Mouse (Mus musculus): Measurements from ENCODE around the gene Nfya. TPM values are rescaled to one million over a fixed set of nuclear protein-coding genes. Genes with fewer than 3 reads are reported as not detected.
"Not testable (repeated sequence)": the region's sequence is repeated elsewhere in the genome, so short reads cannot be mapped to it uniquely, and the experiment has no call there.

Gene Nfya
- total RNA-seq, 4 experiments from 2014 or later: 2.8 to 6.3 (median 5.6) TPM

- DNase-seq (ENCODE audit: low spot score in 2 of 2): no peak
Measured at GRCm38 (mm10) chr17:48401710-48402109, 8.0 kb downstream of the Nfya start.

GRCm38 (mm10) chr17:48392616-48393015 lies 17.1 kb downstream of the Nfya start:
- DNase-seq (ENCODE audit: low spot score in 2 of 2): no peak

GRCm38 (mm10) chr17:48391446-48391845 lies 18.3 kb downstream of the Nfya start:
- DNase-seq (ENCODE audit: low spot score in 2 of 2): no peak

GRCm38 (mm10) chr17:48389442-48389841 lies 20.3 kb downstream of the Nfya start:
- DNase-seq (ENCODE audit: low spot score in 2 of 2): no peak

- no peak for DNase-seq (ENCODE audit: low spot score in 2 of 2)
Measured at GRCm38 (mm10) chr17:48388666-48389065, 21.0 kb downstream of the Nfya start.

GRCm38 (mm10) chr17:48385786-48386461 lies 23.8 kb downstream of the Nfya start:
- no peak for DNase-seq (ENCODE audit: low spot score in 2 of 2)

- no peak for DNase-seq (ENCODE audit: low spot score in 2 of 2)
Measured at GRCm38 (mm10) chr17:48379050-48379449, 30.7 kb downstream of the Nfya start.

GRCm38 (mm10) chr17:48376102-48376501 lies 33.6 kb downstream of the Nfya start:
- DNase-seq (ENCODE audit: low spot score in 2 of 2): no peak

GRCm38 (mm10) chr17:48372987-48373386 lies 36.7 kb downstream of the Nfya start:
- no peak for DNase-seq (ENCODE audit: low spot score in 2 of 2)

- no peak for DNase-seq (ENCODE audit: low spot score in 2 of 2)
Measured at GRCm38 (mm10) chr17:48371621-48372020, 38.1 kb downstream of the Nfya start.

- DNase-seq (ENCODE audit: low spot score in 2 of 2): no peak
Measured at GRCm38 (mm10) chr17:48366806-48367205, 42.9 kb downstream of the Nfya start.

- no peak for DNase-seq (ENCODE audit: low spot score in 2 of 2)
Measured at GRCm38 (mm10) chr17:48365511-48366155, 44.1 kb downstream of the Nfya start.

- no peak for DNase-seq (ENCODE audit: low spot score in 2 of 2)
Measured at GRCm38 (mm10) chr17:48363421-48363965, 46.2 kb downstream of the Nfya start.

GRCm38 (mm10) chr17:48362966-48363365 lies 46.7 kb downstream of the Nfya start:
- peak in 1 of 2 experiments; percentile 27 for DNase-seq (ENCODE audit: low spot score in 2 of 2)

- no peak for DNase-seq (ENCODE audit: low spot score in 2 of 2)
Measured at GRCm38 (mm10) chr17:48362346-48362745, 47.4 kb downstream of the Nfya start.

GRCm38 (mm10) chr17:48360462-48360861 lies 49.2 kb downstream of the Nfya start:
- DNase-seq (ENCODE audit: low spot score in 2 of 2): no peak

GRCm38 (mm10) chr17:48359616-48360015 lies 50.1 kb downstream of the Nfya start, which contains the start of gene Treml1:
Gene Treml1 (plus strand): TSS chr17:48359916.
- no peak for DNase-seq (ENCODE audit: low spot score in 2 of 2)

GRCm38 (mm10) chr17:48357892-48358291 lies 51.8 kb downstream of the Nfya start:
- no peak for DNase-seq (ENCODE audit: low spot score in 2 of 2)

- no peak for DNase-seq (ENCODE audit: low spot score in 2 of 2)
Measured at GRCm38 (mm10) chr17:48355822-48356221, 53.9 kb downstream of the Nfya start.

- DNase-seq (ENCODE audit: low spot score in 2 of 2): not testable (repeated sequence)
Measured at GRCm38 (mm10) chr17:48352976-48353375, 56.7 kb downstream of the Nfya start.

GRCm38 (mm10) chr17:48350681-48351193 lies 59.0 kb downstream of the Nfya start:
- no peak for DNase-seq (ENCODE audit: low spot score in 2 of 2)

- DNase-seq (ENCODE audit: low spot score in 2 of 2): no peak
Measured at GRCm38 (mm10) chr17:48347287-48347686, 62.4 kb downstream of the Nfya start.
